Mouse (Mus musculus) retina, postnatal 7 days (tissue): ENCODE measurements around the gene Cdcp1.

Source experiments
- DNase-seq: peaks from one replicate; pipeline ENCODE4 v3.0.0-alpha.2; 2012; ENCODE audit warnings: low read depth, low spot score

Gene Cdcp1

GRCm38 (mm10) chr9:123213371-123213770 lies 2.5 kb downstream of the Cdcp1 start:
- DNase-seq: no peak

GRCm38 (mm10) chr9:123207895-123208294 lies 7.9 kb downstream of the Cdcp1 start:
- no peak for DNase-seq

GRCm38 (mm10) chr9:123206948-123207347 lies 8.9 kb downstream of the Cdcp1 start:
- no peak for DNase-seq

GRCm38 (mm10) chr9:123206526-123206925 lies 9.3 kb downstream of the Cdcp1 start:
- DNase-seq: no peak

GRCm38 (mm10) chr9:123200116-123200515 lies 15.7 kb downstream of the Cdcp1 start:
- no peak for DNase-seq

GRCm38 (mm10) chr9:123188271-123188670 lies 27.6 kb downstream of the Cdcp1 start:
- DNase-seq: no peak

GRCm38 (mm10) chr9:123187589-123187988 lies 28.2 kb downstream of the Cdcp1 start:
- DNase-seq: no peak

- no peak for DNase-seq
These were observed 29.7 kb downstream of the Cdcp1 start for GRCm38 (mm10) chr9:123186151-123186550.

- DNase-seq: no peak
These were observed 30.3 kb downstream of the Cdcp1 start for GRCm38 (mm10) chr9:123185546-123185945.

- no peak for DNase-seq
These were observed 32.6 kb downstream of the Cdcp1 start for GRCm38 (mm10) chr9:123183226-123183625.

GRCm38 (mm10) chr9:123180003-123180402 lies 35.8 kb downstream of the Cdcp1 start:
- no peak for DNase-seq

GRCm38 (mm10) chr9:123177380-123178048 lies 38.3 kb downstream of the Cdcp1 start:
- DNase-seq: no peak

GRCm38 (mm10) chr9:123174356-123174755 lies 41.5 kb downstream of the Cdcp1 start:
- peak; percentile 6 for DNase-seq

- DNase-seq: no peak
These were observed 42.1 kb downstream of the Cdcp1 start for GRCm38 (mm10) chr9:123173760-123174159.

GRCm38 (mm10) chr9:123165781-123166443 lies 49.9 kb downstream of the Cdcp1 start:
- DNase-seq: no peak

GRCm38 (mm10) chr9:123162985-123163694 lies 52.7 kb downstream of the Cdcp1 start:
- no peak for DNase-seq

- DNase-seq: no peak
These were observed 54.0 kb downstream of the Cdcp1 start for GRCm38 (mm10) chr9:123161792-123162191.

- peak; percentile 41 for DNase-seq
These were observed 56.5 kb downstream of the Cdcp1 start for GRCm38 (mm10) chr9:123159330-123159729.

GRCm38 (mm10) chr9:123158125-123158836 lies 57.6 kb downstream of the Cdcp1 start:
- peak; percentile 24 for DNase-seq

- DNase-seq: no peak
These were observed 58.1 kb downstream of the Cdcp1 start for GRCm38 (mm10) chr9:123157699-123158098.

GRCm38 (mm10) chr9:123156910-123157361 lies 58.9 kb downstream of the Cdcp1 start:
- DNase-seq: no peak

GRCm38 (mm10) chr9:123153121-123153520 lies 62.7 kb downstream of the Cdcp1 start:
- no peak for DNase-seq
